Mouse (Mus musculus) small intestine, adult 2 months (tissue): ENCODE measurements around the gene Mybpc2. TPM values are rescaled to one million over a fixed set of nuclear protein-coding genes. Genes with fewer than 3 reads are reported as not detected.

Source experiments
- H3K27ac ChIP-seq: fragments of 200-500 bp; 2 replicates; pipeline ENCODE4 v1.5.1; 2012; ENCODE audit warnings: low read depth, low read length, control low read depth, inconsistent platforms; ENCODE audit not compliant: insufficient read depth
- H3K27me3 ChIP-seq: fragments of 200-500 bp; 2 replicates; pipeline ENCODE4 v1.6.1; 2012; ENCODE audit warnings: mild to moderate bottlenecking, moderate library complexity, low read length, inconsistent platforms; ENCODE audit not compliant: control insufficient read depth, insufficient read depth
- H3K36me3 ChIP-seq: fragments of 200-500 bp; 2 replicates; pipeline ENCODE4 v1.6.1; 2012; ENCODE audit warnings: mild to moderate bottlenecking, low read length, control low read depth, inconsistent platforms; ENCODE audit not compliant: control insufficient read depth, insufficient read depth
- H3K4me1 ChIP-seq: fragments of 200-500 bp; 2 replicates; pipeline ENCODE4 v1.6.1; 2012; ENCODE audit warnings: low read length, inconsistent platforms, mixed read lengths; ENCODE audit not compliant: control insufficient read depth, insufficient read depth, insufficient read length
- H3K4me3 ChIP-seq: fragments of 200-500 bp; 2 replicates; pipeline ENCODE4 v1.5.1; 2012; ENCODE audit warnings: low read depth, mild to moderate bottlenecking, control low read depth, inconsistent platforms, low read length, moderate library complexity
- CTCF ChIP-seq: fragments of 200-500 bp; IDR thresholded peaks from 2 replicates; pipeline ENCODE4 v1.5.1; 2012; ENCODE audit warnings: low read depth, mild to moderate bottlenecking, control low read depth, inconsistent platforms, low read length, moderate library complexity, mixed read lengths; ENCODE audit not compliant: insufficient replicate concordance, insufficient read length; ENCODE audit errors: extremely low read depth
- POLR2A ChIP-seq: fragments of 200-500 bp; IDR thresholded peaks from 2 replicates; pipeline ENCODE4 v1.6.1; 2012; ENCODE audit warnings: low read depth, mild to moderate bottlenecking, control low read depth, inconsistent platforms, low read length, moderate library complexity
- WGBS: fragments of 180-500 bp; shearing (Covaris S2); methylation state at CpG from one replicate; pipeline ENCODE4 v1.1.7; 2018; 5-methylcytosine and 5-hydroxymethylcytosine counted together
- polyA plus RNA-seq: library from polyadenylated mRNA; depleted of rRNA; stranded (reverse); fragments of >200 nt; gene quantifications from 2 replicates; pipeline ENCODE4 v1.2.3, GENCODE M21; 2012

Gene Mybpc2
- polyA plus RNA-seq, 1 experiment: 0.13 TPM

GRCm38 (mm10) chr7:44564486-44564885, 40.0 kb upstream of the Mybpc2 start:
- no peak overlapping the region for H3K27ac ChIP-seq
- H3K27me3 ChIP-seq: no peaks in the 10 kb centered on the region
- TF ChIP-seq POLR2A (no peak), CTCF (no peak)
- H3K4me1 ChIP-seq: no peaks in the 10 kb centered on the region
- 79% methylated on average over 10 of the region's 10 CpGs for WGBS
- H3K4me3 ChIP-seq: no peak overlapping the region
- H3K36me3 ChIP-seq: no peaks in the 10 kb centered on the region

- Histone ChIP-seq H3K4me1 (no peaks in the 10 kb centered on the region), H3K27ac (no peak overlapping the region), H3K27me3 (no peaks in the 10 kb centered on the region), H3K36me3 (no peaks in the 10 kb centered on the region), H3K4me3 (no peak overlapping the region)
- WGBS: 27% methylated on average over 8 of the region's 8 CpGs
- TF ChIP-seq POLR2A (no peak), CTCF (no peak)
Observed at GRCm38 (mm10) chr7:44563284-44563683, 38.8 kb upstream of the Mybpc2 start.

GRCm38 (mm10) chr7:44560435-44561400, 36.3 kb upstream of the Mybpc2 start:
- Histone ChIP-seq H3K4me3 (no peak overlapping the region), H3K27ac (no peak overlapping the region), H3K27me3 (no peaks in the 10 kb centered on the region), H3K4me1 (peaks cover 6% of the 10 kb centered on the region; the same call in 1 of the 2 replicates), H3K36me3 (no peaks in the 10 kb centered on the region)
- 55% methylated on average over 18 of the region's 18 CpGs for WGBS
- TF ChIP-seq POLR2A: no peak
- peak; percentile 77; the same call in 1 of the 2 replicates for TF ChIP-seq CTCF

GRCm38 (mm10) chr7:44557629-44558028, 33.2 kb upstream of the Mybpc2 start:
- H3K36me3 ChIP-seq: no peaks in the 10 kb centered on the region
- 75% methylated on average over 2 of the region's 2 CpGs for WGBS
- peaks cover 12% of the 10 kb centered on the region; the same call in 1 of the 2 replicates for H3K4me1 ChIP-seq
- no peak overlapping the region for H3K27ac ChIP-seq
- TF ChIP-seq POLR2A (no peak), CTCF (no peak)
- H3K27me3 ChIP-seq: no peaks in the 10 kb centered on the region
- no peak overlapping the region for H3K4me3 ChIP-seq

- peaks cover 12% of the 10 kb centered on the region; the same call in 1 of the 2 replicates for H3K4me1 ChIP-seq
- H3K4me3 ChIP-seq: peak within 1 kb of the TSS; percentile 99
- H3K36me3 ChIP-seq: peaks cover 34% of the 10 kb centered on the region
- under 1% methylated on average over 22 of the region's 22 CpGs for WGBS
- H3K27ac ChIP-seq: peak within 1 kb of the TSS; percentile 100
- peak; percentile 8; the same call in 1 of the 2 replicates for TF ChIP-seq CTCF
- TF ChIP-seq POLR2A: peak; percentile 61
- H3K27me3 ChIP-seq: no peaks in the 10 kb centered on the region
Observed at GRCm38 (mm10) chr7:44553826-44554225, 29.4 kb upstream of the Mybpc2 start, which contains the start of gene Nr1h2. TSS of gene Nr1h2 (minus strand) at chr7:44553951.

GRCm38 (mm10) chr7:44553196-44553764, 28.8 kb upstream of the Mybpc2 start:
- peak overlapping the region; percentile 99 for H3K4me3 ChIP-seq
- no peak for TF ChIP-seq CTCF
- H3K36me3 ChIP-seq: peaks cover 34% of the 10 kb centered on the region
- WGBS: 2% methylated on average over 32 of the region's 32 CpGs
- H3K27ac ChIP-seq: peak overlapping the region; percentile 100
- H3K27me3 ChIP-seq: no peaks in the 10 kb centered on the region
- peaks cover 12% of the 10 kb centered on the region; the same call in 1 of the 2 replicates for H3K4me1 ChIP-seq
